ENCODE assay signal across 8 mouse cellular contexts in the genomic region with DNA sequence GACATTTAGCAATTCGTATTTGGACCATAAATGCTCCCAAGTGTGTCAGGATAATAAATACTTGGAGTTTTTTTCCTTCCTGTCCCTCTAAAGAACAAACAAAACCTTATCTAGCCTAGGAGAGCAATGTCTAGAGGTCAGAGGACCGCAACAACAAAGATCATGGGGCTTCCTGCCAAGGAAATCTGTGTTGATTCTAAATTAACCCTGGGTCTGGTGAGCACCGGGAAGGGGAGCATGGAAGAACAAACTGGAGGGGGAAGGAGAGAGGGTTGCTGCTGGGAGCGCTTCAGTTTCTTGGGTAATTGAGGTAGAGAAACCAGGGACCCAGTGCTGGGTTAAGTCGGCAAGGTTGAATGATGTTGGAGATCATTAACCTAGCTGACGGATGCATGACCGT. TPM values are rescaled to one million over a fixed set of nuclear protein-coding genes. Genes with fewer than 3 reads are reported as not detected.
DNase-seq lines count a peak whose midpoint lies in the region; ATAC-seq and TF ChIP-seq lines count a peak whose summit lies in the region.

No protein-coding gene starts in this region.

- no peak overlapping the region for H3K27ac ChIP-seq in embryonic fibroblast, embryonic 13.5 days (ENCODE audit: insufficient read depth, low read length)
- H3K27ac ChIP-seq in lung, embryonic 14.5 days (ENCODE audit: low read depth), result no peak overlapping the region

- no peaks in the 10 kb centered on the region; the same call in 1 of the 2 replicates for H3K4me1 ChIP-seq in embryonic fibroblast, embryonic 13.5 days (ENCODE audit: control insufficient read depth, insufficient read depth, low read length)
- H3K4me1 ChIP-seq in lung, embryonic 14.5 days (ENCODE audit: insufficient read depth), result 0 out of 2 replicates have a peak, but pooled peaks cover 3% of the 10 kb centered on the region

- H3K4me2 ChIP-seq in lung, embryonic 14.5 days, result peak overlapping the region; percentile 98

- WGBS in lung, embryonic 14.5 days, result 12% methylated on average over 7 of the region's 7 CpGs

- H3K9ac ChIP-seq in lung, embryonic 14.5 days, result no peak overlapping the region

- H3K9me3 ChIP-seq in lung, embryonic 14.5 days (ENCODE audit: low read depth, low read length), result no peaks in the 10 kb centered on the region

- TF ChIP-seq CTCF in embryonic fibroblast, embryonic 13.5 days (IDR thresholded peaks at IDR 0.05; ENCODE audit: borderline replicate concordance, insufficient read depth, low read length), result no peak
- TF ChIP-seq CTCF in lung, embryonic 14.5 days (IDR thresholded peaks at IDR 0.05; ENCODE audit: low read depth), result no peak

- TF ChIP-seq POLR2A in embryonic fibroblast, embryonic 13.5 days (IDR thresholded peaks at IDR 0.05; ENCODE audit: low read depth, low read length), result no peak

- peak overlapping the region; percentile 74 for H3K4me3 ChIP-seq in embryonic fibroblast, embryonic 13.5 days (ENCODE audit: insufficient read depth, low read length)
- peak overlapping the region; percentile 77 for H3K4me3 ChIP-seq in lung, embryonic 14.5 days (ENCODE audit: low read depth, low read length)

- DNase-seq in cerebellum, adult 8-10 months, result peak; percentile 5
- no peak for DNase-seq in cerebellum, adult 11 months
- DNase-seq in kidney, adult 11 months, result peak; percentile 60
- peak; percentile 44 for DNase-seq in lung, embryonic 14.5 days
- DNase-seq in yolk sac, embryonic 10.5 days (ENCODE audit: low spot score), result peak; percentile 85
- no peak for DNase-seq in thymus, postnatal 10 days (ENCODE audit: low spot score in 2 of 2)
- DNase-seq in gastrocnemius, postnatal 36 days, result no peak

- peak; percentile 7; the same call in 1 of the 2 replicates for ATAC-seq in lung, embryonic 14.5 days (ENCODE audit: insufficient read depth)

- H3K36me3 ChIP-seq in lung, embryonic 14.5 days (ENCODE audit: insufficient read depth), result no peaks in the 10 kb centered on the region

- intact Hi-C loops in gastrocnemius, postnatal 36 days (cut with DNase I), result no loop called here

- H3K27me3 ChIP-seq in lung, embryonic 14.5 days (ENCODE audit: insufficient read depth, low read length), result no peaks in the 10 kb centered on the region

RNA-seq across cellular contexts. Expression of a gene that starts 0.5 kb away (rescaled TPM):
- polyA plus RNA-seq in embryonic fibroblast, embryonic 13.5 days (2011; ENCODE audit: insufficient read length, low read depth, missing spikeins), result 2.8 and 3.1 TPM in 2 replicates
- polyA plus RNA-seq in lung, embryonic 14.5 days (2014; fragmentation: Nextera tagmentation; extraction: Ambion mirVana), result 7.6 and 8.1 TPM in 2 replicates
- 1 to 10 TPM; 1.4 to 1.7 TPM for total RNA-seq in gastrocnemius, postnatal 36 days (2021)

RNA-seq across cellular contexts. Expression of a gene that starts 27.0 kb away (rescaled TPM):
- not detected in 2 replicates for polyA plus RNA-seq in embryonic fibroblast, embryonic 13.5 days (2011; ENCODE audit: insufficient read length, low read depth, missing spikeins)
- polyA plus RNA-seq in lung, embryonic 14.5 days (2014; fragmentation: Nextera tagmentation; extraction: Ambion mirVana), result not detected in 2 replicates
- not detected for total RNA-seq in gastrocnemius, postnatal 36 days (2021)

RNA-seq across cellular contexts. Expression of a gene that starts 31.2 kb away (rescaled TPM):
- polyA plus RNA-seq in embryonic fibroblast, embryonic 13.5 days (2011; ENCODE audit: insufficient read length, low read depth, missing spikeins), result 22.0 and 29.8 TPM in 2 replicates
- 36.5 and 39.8 TPM in 2 replicates for polyA plus RNA-seq in lung, embryonic 14.5 days (2014; fragmentation: Nextera tagmentation; extraction: Ambion mirVana)
- 1 to 10 TPM; 7.3 to 7.4 TPM for total RNA-seq in gastrocnemius, postnatal 36 days (2021)

Comparison
In these comparisons a context has a peak if more than half of its experiments do, and no peak if none do; other contexts are left out.
1. DNase-seq: peak in cerebellum, adult 8-10 months (single experiment), kidney, adult 11 months (single experiment), lung, embryonic 14.5 days (single experiment) and yolk sac, embryonic 10.5 days (single experiment); none in cerebellum, adult 11 months (single experiment), thymus, postnatal 10 days (0 of 2) and gastrocnemius, postnatal 36 days (0 of 2).